9 mouse cellular contexts compared by ENCODE assay signal in genomic region chr5:137631591-137631990, GRCm38 (mm10). TPM values are rescaled to one million over a fixed set of nuclear protein-coding genes. Genes with fewer than 3 reads are reported as not detected.
A peak's percentile ranks its signal among the peaks of the same experiment; 100 is the strongest.
DNase-seq lines count a peak whose midpoint lies in the region; ATAC-seq and TF ChIP-seq lines count a peak whose summit lies in the region.
"Had no signal": no experiment of that assay in that cellular context is flagged by ENCODE, and none has a peak within 500 bp of the region (broad histone marks: within the 10 kb centered on the region; RNA-seq: fewer than 3 reads in every experiment).

No protein-coding gene starts in this region.

- H3K4me1 ChIP-seq in liver, adult 2 months (ENCODE audit: control insufficient read depth, insufficient read depth, low read length), result no peaks in the 10 kb centered on the region
- H3K4me1 ChIP-seq in embryonic facial prominence, embryonic 10.5 days, result peaks cover 49% of the 10 kb centered on the region

- no peaks in the 10 kb centered on the region for H3K9me3 ChIP-seq in embryonic facial prominence, embryonic 10.5 days

- no peaks in the 10 kb centered on the region for H3K27me3 ChIP-seq in liver, adult 2 months (ENCODE audit: control insufficient read depth, insufficient read depth, low read length)
- H3K27me3 ChIP-seq in embryonic facial prominence, embryonic 10.5 days (replicated peaks; ENCODE audit: low read depth, poor library complexity, severe bottlenecking), result no peaks in the 10 kb centered on the region
- no peaks in the 10 kb centered on the region for H3K27me3 ChIP-seq in myocyte (ENCODE audit: control insufficient read depth, insufficient read depth, insufficient read length)

- H3K79me2 ChIP-seq in liver, adult 2 months (ENCODE audit: control insufficient read depth, insufficient read depth, low read length), result peaks cover 6% of the 10 kb centered on the region; the same call in 1 of the 2 replicates
- peaks cover 37% of the 10 kb centered on the region for H3K79me2 ChIP-seq in myocyte (ENCODE audit: control insufficient read depth, insufficient read depth)

- ATAC-seq in frontal cortex, adult (ENCODE audit: low TSS enrichment), result no peak

- TF ChIP-seq CTCF in liver, adult 2 months (IDR thresholded peaks at IDR 0.05; ENCODE audit: low read depth, low read length), result no peak

- H3K9ac ChIP-seq in liver, adult 2 months (ENCODE audit: low read depth, low read length), result 0 out of 2 replicates have a peak overlapping the region, but pooled peaks have one; percentile 12

- peaks cover 2% of the 10 kb centered on the region for H3K36me3 ChIP-seq in liver, adult 2 months (ENCODE audit: control insufficient read depth, insufficient read depth, low read length)
- peaks cover 57% of the 10 kb centered on the region for H3K36me3 ChIP-seq in embryonic facial prominence, embryonic 10.5 days (replicated peaks)
- peaks cover 19% of the 10 kb centered on the region for H3K36me3 ChIP-seq in myocyte (ENCODE audit: control insufficient read depth, insufficient read depth)

- no peak overlapping the region for H3K4me3 ChIP-seq in liver, adult 2 months (ENCODE audit: insufficient read depth, low read depth, low read length)
- H3K4me3 ChIP-seq in embryonic facial prominence, embryonic 10.5 days, result peak overlapping the region; percentile 71
- H3K4me3 ChIP-seq in myocyte, result peak overlapping the region; percentile 82

- peak overlapping the region; percentile 28 for H3K27ac ChIP-seq in liver, adult 2 months (replicated peaks; ENCODE audit: insufficient read depth, low read depth, low read length)
- H3K27ac ChIP-seq in embryonic facial prominence, embryonic 10.5 days (replicated peaks), result peak overlapping the region; percentile 93

- TF ChIP-seq POLR2A in liver, adult 2 months (IDR thresholded peaks at IDR 0.05; ENCODE audit: extremely low read depth, insufficient read depth, low read length), result no peak
- no peak for TF ChIP-seq POLR2A in myocyte (IDR thresholded peaks at IDR 0.05; ENCODE audit: insufficient read length, low read depth)

- WGBS in liver, adult 2 months, result 77% methylated on average over 4 of the region's 4 CpGs
- WGBS in embryonic facial prominence, embryonic 10.5 days, result 76% methylated on average over 4 of the region's 4 CpGs

- no peak for DNase-seq in liver, adult 2 months (ENCODE audit: extremely low read depth, low read depth, low spot score)
- no peak for DNase-seq in liver
- no peak for DNase-seq in embryonic facial prominence, embryonic 10.5 days (ENCODE audit: low spot score)
- peak; percentile 62 for DNase-seq in induced T-regulatory cell, adult 2 months (ENCODE audit: low read depth)
- no peak for DNase-seq in right cerebral cortex, postnatal 25 days
- DNase-seq in layer of hippocampus, adult 11-12 months (ENCODE audit: low spot score), result no peak
- DNase-seq: gastrocnemius, postnatal 10 days had no signal

- peak overlapping the region; percentile 99 for H3K4me2 ChIP-seq in myocyte (ENCODE audit: low read depth)

- H3ac ChIP-seq in myocyte (ENCODE audit: control insufficient read depth, insufficient read length), result no peak overlapping the region

TF ChIP-seq in myocyte, 11 proteins besides CTCF, POLR2A, EP300 and RAD21:
- TF ChIP-seq E2F4 (IDR thresholded peaks at IDR 0.05; ENCODE audit: insufficient read depth) (no peak), CEBPB (IDR thresholded peaks at IDR 0.05; ENCODE audit: insufficient read depth, poor library complexity, severe bottlenecking) (no peak), TCF3 (IDR thresholded peaks at IDR 0.05; ENCODE audit: insufficient read length, low read depth) (no peak), SRF (IDR thresholded peaks at IDR 0.05; ENCODE audit: control insufficient read depth, insufficient read length, low read depth) (no peak), MYOG (IDR thresholded peaks at IDR 0.05; ENCODE audit: control insufficient read depth in 1 of 3, insufficient read depth in 1 of 3, insufficient read length in 2 of 3, low read depth in 2 of 3) (no peak), MYOD1 (IDR thresholded peaks at IDR 0.05; ENCODE audit: control insufficient read depth in 1 of 3, insufficient read length in 2 of 3, low read depth in 2 of 3) (no peak)

RNA-seq across cellular contexts. Expression of gene Gm20605, which starts 2.6 kb away (rescaled TPM):
- 0.74 and 1.5 TPM in 2 replicates for total RNA-seq in liver, adult 2 months (2014; rRNA removed)
- polyA plus RNA-seq in liver, adult 2 months (2012; rRNA removed), result 4.3 and 5.6 TPM in 2 replicates
- polyA plus RNA-seq in embryonic facial prominence, embryonic 10.5 days (2016; fragmentation: Nextera tagmentation; extraction: Ambion mirVana), result 14.2 and 14.6 TPM in 2 replicates
- 3.3 TPM for polyA plus RNA-seq in myocyte (2012; fragmentation: generic; extraction: Trizol)

RNA-seq across cellular contexts. Expression of gene Lrch4, which starts 2.7 kb away (rescaled TPM):
- 0.74 and 1.1 TPM in 2 replicates for total RNA-seq in liver, adult 2 months (2014; rRNA removed)
- 10.7 and 15.0 TPM in 2 replicates for polyA plus RNA-seq in liver, adult 2 months (2012; rRNA removed)
- polyA plus RNA-seq in embryonic facial prominence, embryonic 10.5 days (2016; fragmentation: Nextera tagmentation; extraction: Ambion mirVana), result 36.7 and 46.5 TPM in 2 replicates
- polyA plus RNA-seq in myocyte (2012; fragmentation: generic; extraction: Trizol), result 29.1 TPM

RNA-seq across cellular contexts. Expression of gene Fbxo24, which starts 2.8 kb away (rescaled TPM):
- total RNA-seq in liver, adult 2 months (2014; rRNA removed), result 0.07 TPM in 1 of 2 replicates, not detected in the other
- 0.05 and 0.06 TPM in 2 replicates for polyA plus RNA-seq in liver, adult 2 months (2012; rRNA removed)
- polyA plus RNA-seq in embryonic facial prominence, embryonic 10.5 days (2016; fragmentation: Nextera tagmentation; extraction: Ambion mirVana), result 0.17 and 0.36 TPM in 2 replicates
- polyA plus RNA-seq in myocyte (2012; fragmentation: generic; extraction: Trizol), result 0.72 TPM

RNA-seq across cellular contexts. Expression of gene Sap25, which starts 9.5 kb away (rescaled TPM):
- total RNA-seq in liver, adult 2 months (2014; rRNA removed), result 0.65 and 1.6 TPM in 2 replicates
- polyA plus RNA-seq in liver, adult 2 months (2012; rRNA removed), result 13.0 and 22.7 TPM in 2 replicates
- polyA plus RNA-seq in embryonic facial prominence, embryonic 10.5 days (2016; fragmentation: Nextera tagmentation; extraction: Ambion mirVana), result 9.0 and 9.2 TPM in 2 replicates
- polyA plus RNA-seq in myocyte (2012; fragmentation: generic; extraction: Trizol), result 4.6 TPM

RNA-seq across cellular contexts. Expression of gene Irs3, which starts 13.9 kb away (rescaled TPM):
- 0.07 TPM in 1 of 2 replicates, not detected in the other for total RNA-seq in liver, adult 2 months (2014; rRNA removed)
- 0.07 and 0.20 TPM in 2 replicates for polyA plus RNA-seq in liver, adult 2 months (2012; rRNA removed)
- 0.16 and 0.34 TPM in 2 replicates for polyA plus RNA-seq in embryonic facial prominence, embryonic 10.5 days (2016; fragmentation: Nextera tagmentation; extraction: Ambion mirVana)
- polyA plus RNA-seq in myocyte (2012; fragmentation: generic; extraction: Trizol), result 0.04 TPM
